Mouse (Mus musculus): ENCODE measurements at regions not wholly inside any gene's neighbourhood (a gene's known extent, or its start where the extent isn't known, plus 50 kb on each side); places are given as distances from the start of the nearest gene placed in this dataset.

- DNase-seq = no peak
These were observed 148.9 kb downstream of the Bcl11a start for GRCm38 (mm10) chr11:24226755-24227154.

GRCm38 (mm10) chr11:24233376-24233775, 155.5 kb downstream of the Bcl11a start:
- no peak for DNase-seq

- no peak for DNase-seq
These were observed 156.0 kb downstream of the Bcl11a start for GRCm38 (mm10) chr11:24233821-24234220.

- DNase-seq = no peak
These were observed 156.6 kb downstream of the Bcl11a start for GRCm38 (mm10) chr11:24234422-24234821.

- no peak for DNase-seq
These were observed 157.5 kb downstream of the Bcl11a start for GRCm38 (mm10) chr11:24235326-24235725.

- DNase-seq = no peak
These were observed 161.8 kb downstream of the Bcl11a start for GRCm38 (mm10) chr11:24239631-24240030.

- DNase-seq = no peak
These were observed 164.2 kb downstream of the Bcl11a start for GRCm38 (mm10) chr11:24242096-24242495.

GRCm38 (mm10) chr11:24242888-24243287, 165.0 kb downstream of the Bcl11a start:
- no peak for DNase-seq

GRCm38 (mm10) chr11:24245390-24245789, 167.5 kb downstream of the Bcl11a start:
- no peak for DNase-seq

GRCm38 (mm10) chr11:24246314-24246713, 168.5 kb downstream of the Bcl11a start:
- no peak for DNase-seq

GRCm38 (mm10) chr11:24247285-24247684, 169.4 kb downstream of the Bcl11a start:
- DNase-seq = no peak

- no peak for DNase-seq
These were observed 173.7 kb downstream of the Bcl11a start for GRCm38 (mm10) chr11:24251516-24251915.

GRCm38 (mm10) chr11:24255201-24256060, 177.6 kb downstream of the Bcl11a start:
- DNase-seq = no peak

- no peak for DNase-seq
These were observed 179.9 kb downstream of the Bcl11a start for GRCm38 (mm10) chr11:24257741-24258140.

GRCm38 (mm10) chr11:24258340-24258739, 180.5 kb downstream of the Bcl11a start:
- DNase-seq = no peak

- no peak for DNase-seq
These were observed 181.8 kb downstream of the Bcl11a start for GRCm38 (mm10) chr11:24259668-24260067.

- DNase-seq = no peak
These were observed 191.2 kb downstream of the Bcl11a start for GRCm38 (mm10) chr11:24269046-24269445.

GRCm38 (mm10) chr11:24281628-24282027, 203.8 kb downstream of the Bcl11a start:
- no peak for DNase-seq

- no peak for DNase-seq
These were observed 204.7 kb downstream of the Bcl11a start for GRCm38 (mm10) chr11:24282556-24282955.

GRCm38 (mm10) chr11:24286129-24287108, 208.6 kb downstream of the Bcl11a start:
- DNase-seq = no peak

- DNase-seq = no peak
These were observed 215.4 kb downstream of the Bcl11a start for GRCm38 (mm10) chr11:24293209-24293608.

GRCm38 (mm10) chr11:24293860-24294531, 216.1 kb downstream of the Bcl11a start:
- DNase-seq = no peak

Measured in heart, postnatal 4 days (tissue).